Mouse (Mus musculus): ENCODE results near the gene Tbc1d25.

The Tbc1d25 gene

DNA sequence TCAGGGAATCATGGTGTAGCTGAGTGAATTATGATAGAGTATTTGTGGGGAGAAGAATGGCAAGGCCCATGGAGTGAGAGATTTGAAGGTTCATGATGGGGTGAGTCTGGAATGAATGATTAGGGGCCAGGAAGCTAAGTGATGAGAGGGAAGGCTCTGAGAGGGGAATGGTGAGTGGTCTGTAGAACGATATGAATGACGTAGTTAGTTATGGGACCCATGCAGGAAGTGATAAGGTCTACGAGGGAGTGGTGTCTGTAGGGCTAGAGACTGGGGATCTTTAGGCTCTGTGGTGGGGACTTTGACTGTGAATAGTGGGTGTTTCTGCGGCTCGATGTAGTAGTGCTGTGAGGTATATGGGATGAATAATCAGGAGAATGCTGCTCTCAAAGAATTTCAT is 3.7 kb upstream of the Tbc1d25 start:
- DNase-seq (ENCODE audit: low spot score in 2 of 2): no peak

DNA sequence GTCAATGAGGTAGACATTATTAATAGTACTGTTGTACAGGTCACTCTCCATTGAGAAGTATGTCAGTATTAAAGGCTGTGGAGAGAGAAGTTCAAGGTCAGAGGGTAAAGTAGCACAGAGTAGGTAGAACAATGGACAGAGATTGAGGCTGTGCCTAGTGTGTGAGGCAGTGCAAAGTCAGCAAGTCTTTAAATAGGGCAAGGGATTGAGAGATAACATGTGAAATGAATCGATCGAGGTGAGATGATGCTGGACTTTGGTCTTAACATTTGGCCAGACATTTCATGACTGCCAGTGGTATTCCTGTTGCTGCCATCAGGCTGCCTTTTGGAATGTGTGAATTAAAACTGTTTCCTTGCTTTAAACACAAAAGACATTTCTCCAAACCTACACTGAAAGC is 2.9 kb upstream of the Tbc1d25 start:
- DNase-seq (ENCODE audit: low spot score in 2 of 2): no peak

DNA sequence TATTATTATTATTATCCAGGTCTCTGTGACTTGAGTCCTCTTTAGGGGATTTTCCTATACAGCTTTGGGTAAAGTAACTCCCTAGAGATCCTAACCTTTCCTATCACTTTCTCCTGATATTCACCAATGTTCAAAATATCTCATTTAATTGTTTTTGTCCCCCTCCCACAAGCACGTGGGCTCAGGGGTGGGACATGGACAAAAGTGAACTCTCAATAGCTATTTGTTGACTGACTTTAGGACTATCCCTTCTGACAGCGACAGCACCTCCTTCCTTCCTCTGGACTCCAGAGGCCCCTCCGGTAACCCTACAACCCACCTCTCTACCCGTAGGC is 845 bp downstream of the Tbc1d25 start:
- DNase-seq (ENCODE audit: low spot score in 2 of 2): no peak

DNA sequence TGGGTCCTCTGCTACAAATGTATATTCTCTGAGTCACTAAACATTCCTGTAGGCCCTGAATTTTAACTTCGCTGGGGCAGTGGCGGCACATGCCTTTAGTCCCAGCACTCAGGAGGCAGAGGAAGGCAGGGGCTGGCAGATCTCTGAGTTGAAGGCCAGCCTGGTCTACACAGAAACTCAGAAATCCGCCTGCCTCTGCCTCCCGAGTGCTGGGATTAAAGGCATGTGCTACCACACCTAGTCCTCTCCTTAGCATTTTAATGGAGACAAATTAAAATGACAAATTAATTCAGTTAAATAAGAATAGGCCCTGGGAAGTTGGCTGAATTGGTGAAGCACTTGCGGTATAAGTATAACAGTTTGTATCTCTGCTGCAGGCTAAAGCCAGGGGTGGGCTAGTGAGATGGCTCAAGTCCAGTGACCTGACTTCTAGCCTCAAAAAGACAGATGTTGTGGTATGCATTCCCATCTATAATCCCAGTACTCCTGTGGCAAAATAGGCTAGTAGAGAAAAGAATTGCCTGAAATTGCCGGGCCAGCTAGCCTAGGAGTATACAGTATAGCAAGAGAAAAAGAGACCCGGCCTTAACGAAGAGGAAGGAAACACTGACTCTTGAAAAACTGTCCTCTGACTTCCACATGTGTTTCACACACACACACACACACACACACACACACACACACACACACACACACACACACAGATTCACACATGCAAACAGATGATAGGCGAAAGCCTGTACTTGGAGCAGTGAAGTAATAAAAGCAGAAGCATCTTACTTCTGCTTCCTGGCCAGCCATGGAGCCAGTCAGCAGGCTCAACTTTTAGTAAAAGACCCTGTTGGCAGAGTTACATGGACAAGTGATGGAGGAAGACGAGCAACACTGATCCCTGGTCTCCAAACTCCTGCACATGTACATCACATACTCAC is 8.0 kb downstream of the Tbc1d25 start:
- no peak for DNase-seq (ENCODE audit: low spot score in 2 of 2)

DNA sequence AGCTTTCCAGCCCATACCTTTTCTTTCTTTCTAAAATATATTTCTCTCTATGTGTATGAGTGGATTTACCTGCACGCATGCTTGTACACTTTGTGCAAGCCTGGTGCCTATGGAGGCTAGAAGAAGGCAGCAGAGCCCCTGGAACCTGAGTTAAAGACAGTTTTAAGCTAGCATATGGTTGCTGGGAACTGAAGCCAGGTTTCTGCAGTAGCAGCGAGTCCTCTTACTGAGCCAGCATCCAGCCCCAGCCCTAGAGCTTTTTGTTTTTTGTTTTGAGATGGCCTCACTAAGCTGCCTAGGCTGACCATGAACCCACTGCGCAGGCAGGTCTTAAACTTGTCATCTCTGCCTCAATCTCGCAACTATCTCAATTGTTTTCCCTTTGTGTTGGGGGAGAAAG is 11.5 kb downstream of the Tbc1d25 start:
- DNase-seq (ENCODE audit: low spot score in 2 of 2): no peak

DNA sequence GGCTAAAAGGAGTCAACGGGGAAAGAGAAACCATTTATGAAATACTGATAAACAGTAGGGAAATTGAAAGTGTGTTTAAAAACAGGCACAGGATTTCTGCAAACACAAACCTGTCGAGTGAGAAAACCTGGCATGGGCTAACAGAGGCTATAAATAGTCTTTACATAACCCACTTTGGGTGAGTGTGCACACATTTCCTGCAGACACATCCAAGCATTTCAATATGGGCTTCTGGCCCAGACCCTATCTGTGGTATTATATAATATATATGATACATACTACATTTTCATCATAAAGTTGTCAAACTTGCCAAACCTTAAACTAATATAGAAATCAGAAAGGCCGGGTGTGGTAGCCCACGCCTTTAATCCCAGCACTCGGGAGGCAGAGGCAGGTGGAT is 12.9 kb downstream of the Tbc1d25 start:
- DNase-seq (ENCODE audit: low spot score in 2 of 2): no peak

DNA sequence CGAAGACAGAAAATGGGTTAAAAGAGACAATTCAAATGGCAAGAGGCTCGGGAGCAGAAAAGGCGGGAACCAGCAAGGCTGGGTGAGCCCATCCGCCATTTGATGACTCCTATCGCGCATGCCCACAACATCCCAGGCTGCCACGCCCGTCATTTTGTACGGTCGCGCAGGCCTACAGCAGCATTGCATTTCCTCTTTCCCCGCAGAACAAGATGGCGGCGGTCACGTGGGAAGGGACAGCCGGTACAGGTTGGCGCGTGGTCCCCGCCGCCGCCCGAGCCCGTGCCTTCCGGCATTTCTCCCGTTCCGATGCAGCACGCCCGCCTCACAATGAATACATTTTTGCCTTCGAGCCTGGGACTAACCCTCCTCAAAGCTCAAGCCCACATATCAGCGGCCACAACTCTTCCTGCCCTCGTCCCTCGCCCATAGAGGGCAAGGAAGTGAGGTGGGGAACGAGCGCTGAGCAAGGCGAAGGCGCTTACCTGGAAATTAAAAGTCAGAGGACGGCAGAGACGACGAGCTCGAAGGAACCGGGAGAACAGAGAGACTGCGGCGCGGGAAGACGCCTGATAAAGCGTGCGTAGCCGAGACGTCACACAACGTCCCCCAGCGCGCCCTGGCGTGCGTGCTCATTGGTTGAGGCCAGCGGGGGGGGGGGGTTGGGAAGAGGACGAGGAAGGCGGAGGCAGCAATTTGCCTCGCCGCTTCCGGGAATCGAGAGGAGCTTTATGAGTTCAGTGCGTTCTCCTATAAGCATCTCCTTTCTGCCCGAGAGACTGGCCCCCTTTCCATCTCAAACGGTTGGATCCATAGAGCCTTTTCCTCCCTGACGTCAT is 30.6 kb downstream of the Tbc1d25 start, which contains the start of gene Rbm3:
TSS of gene Rbm3 (minus strand) at position 728 of the 839 bp plus-strand sequence.
- peak; percentile 93 to 94 for DNase-seq (ENCODE audit: low spot score in 2 of 2)

DNA sequence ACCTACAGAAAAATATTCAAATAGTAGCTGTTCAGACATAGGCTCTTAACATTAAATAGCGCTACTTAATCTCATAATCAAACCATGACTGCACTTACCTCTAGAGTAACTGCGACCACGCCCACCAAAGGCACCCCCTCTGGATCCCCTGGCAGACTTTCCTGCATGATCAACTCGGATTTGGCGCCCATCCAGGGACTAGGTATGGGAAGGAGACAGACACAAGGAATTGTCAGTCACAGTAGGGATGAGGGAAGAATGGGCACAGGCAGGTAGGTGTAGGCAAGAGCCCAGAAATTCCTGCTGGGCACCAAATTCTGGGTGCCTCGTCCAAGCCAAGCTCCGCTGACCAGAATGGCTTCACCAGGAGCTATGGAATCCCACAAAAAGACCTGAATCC is 32.2 kb downstream of the Tbc1d25 start:
- peak in 1 of 2 experiments; percentile 43 for DNase-seq (ENCODE audit: low spot score in 2 of 2)

DNA sequence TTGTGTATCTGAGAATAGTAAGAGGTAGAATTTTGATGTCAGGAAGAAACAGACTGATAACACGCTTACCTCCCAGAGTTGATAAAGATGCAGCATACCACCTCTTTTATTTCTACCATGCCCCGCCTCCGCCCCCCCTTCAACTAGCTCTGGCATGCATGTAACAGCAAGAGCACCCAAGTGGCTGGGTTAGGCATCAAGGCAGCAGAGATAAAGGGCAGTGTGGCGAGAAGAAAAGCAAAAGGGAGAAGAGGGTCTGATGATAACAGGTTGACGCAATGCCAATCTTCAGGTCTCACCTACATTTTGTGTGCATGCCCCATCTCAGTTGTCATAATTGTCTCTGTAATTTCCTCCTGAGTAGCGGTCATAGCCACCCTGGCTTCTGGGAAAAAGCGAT is 33.0 kb downstream of the Tbc1d25 start:
- no peak for DNase-seq (ENCODE audit: low spot score in 2 of 2)

DNA sequence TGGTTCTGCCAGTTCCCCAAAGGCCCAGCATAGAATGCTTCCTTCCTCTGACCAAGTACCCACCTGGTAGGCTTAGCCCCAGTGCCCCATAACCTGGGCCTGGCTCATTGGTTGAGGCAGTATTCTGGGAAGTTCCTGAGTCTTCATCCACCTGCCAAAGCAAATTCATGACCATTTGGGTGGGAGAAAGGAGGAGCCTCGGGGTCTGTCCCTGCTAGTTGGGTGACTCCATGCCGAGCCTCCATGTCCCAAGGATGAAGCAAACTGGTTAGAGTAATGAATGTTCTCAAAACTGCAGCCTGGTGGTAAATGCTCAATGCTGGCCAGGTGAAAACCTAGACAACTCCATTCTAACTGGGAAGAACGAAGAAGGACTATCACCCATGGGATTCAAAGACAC is 34.9 kb downstream of the Tbc1d25 start:
- DNase-seq (ENCODE audit: low spot score in 2 of 2): no peak

DNA sequence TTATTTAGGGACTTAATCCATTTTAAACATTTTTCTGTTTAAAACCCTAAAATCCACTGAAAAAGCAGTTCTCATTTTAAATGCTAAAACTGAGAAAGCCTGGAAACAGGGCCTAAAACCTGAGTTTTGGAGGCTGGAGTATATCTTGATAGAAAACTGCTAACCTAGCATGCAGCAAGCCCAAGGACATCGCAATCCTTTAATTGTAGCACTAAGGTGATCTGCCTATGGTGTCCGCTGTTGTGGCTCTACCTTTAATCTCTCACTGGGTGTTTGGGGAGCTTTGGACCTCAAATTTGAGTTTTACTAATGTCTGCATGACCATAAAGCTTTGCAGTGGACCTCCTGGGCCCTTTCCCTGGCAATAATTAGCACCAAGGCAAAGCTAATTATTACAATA is 35.5 kb downstream of the Tbc1d25 start:
- no peak for DNase-seq (ENCODE audit: low spot score in 2 of 2)

DNA sequence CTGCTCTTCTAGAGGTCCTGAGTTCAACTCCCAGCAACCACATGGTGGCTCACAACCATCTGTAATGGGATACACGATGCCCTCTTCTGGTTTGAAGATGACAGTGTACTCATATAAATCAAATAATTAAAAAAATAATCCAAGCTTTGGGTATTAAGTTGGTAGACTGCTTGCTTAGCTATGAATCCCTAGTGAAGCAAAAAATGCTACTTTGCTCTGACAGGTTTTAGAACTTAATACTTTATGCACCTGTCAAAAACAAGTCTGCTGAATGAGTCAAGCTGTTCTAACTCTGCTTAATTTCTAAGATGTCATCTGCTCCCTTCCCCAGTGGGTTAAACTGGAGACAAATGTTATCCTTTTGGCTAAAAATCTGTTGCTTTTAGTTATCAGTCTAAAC is 36.5 kb downstream of the Tbc1d25 start:
- DNase-seq (ENCODE audit: low spot score in 2 of 2): no peak

DNA sequence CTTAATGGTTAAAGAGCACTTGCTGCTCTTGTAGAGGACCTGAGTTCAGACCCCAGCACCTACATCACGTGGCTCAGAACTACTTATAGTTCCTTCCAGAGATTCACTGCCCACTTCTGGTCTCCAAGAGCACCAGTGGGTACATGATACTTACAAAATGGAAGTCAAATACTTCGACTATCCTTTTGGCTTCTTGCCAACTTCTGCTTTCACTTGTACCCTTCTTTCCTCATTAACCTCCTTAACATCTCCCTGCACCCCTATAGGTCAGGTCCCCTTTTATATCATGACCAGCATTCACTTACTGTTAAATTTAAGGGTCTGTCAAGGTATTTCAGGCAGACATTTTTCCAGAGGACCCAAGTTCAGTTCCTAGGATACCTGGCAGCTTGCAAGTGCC is 40.1 kb downstream of the Tbc1d25 start:
- no peak for DNase-seq (ENCODE audit: low spot score in 2 of 2)

DNA sequence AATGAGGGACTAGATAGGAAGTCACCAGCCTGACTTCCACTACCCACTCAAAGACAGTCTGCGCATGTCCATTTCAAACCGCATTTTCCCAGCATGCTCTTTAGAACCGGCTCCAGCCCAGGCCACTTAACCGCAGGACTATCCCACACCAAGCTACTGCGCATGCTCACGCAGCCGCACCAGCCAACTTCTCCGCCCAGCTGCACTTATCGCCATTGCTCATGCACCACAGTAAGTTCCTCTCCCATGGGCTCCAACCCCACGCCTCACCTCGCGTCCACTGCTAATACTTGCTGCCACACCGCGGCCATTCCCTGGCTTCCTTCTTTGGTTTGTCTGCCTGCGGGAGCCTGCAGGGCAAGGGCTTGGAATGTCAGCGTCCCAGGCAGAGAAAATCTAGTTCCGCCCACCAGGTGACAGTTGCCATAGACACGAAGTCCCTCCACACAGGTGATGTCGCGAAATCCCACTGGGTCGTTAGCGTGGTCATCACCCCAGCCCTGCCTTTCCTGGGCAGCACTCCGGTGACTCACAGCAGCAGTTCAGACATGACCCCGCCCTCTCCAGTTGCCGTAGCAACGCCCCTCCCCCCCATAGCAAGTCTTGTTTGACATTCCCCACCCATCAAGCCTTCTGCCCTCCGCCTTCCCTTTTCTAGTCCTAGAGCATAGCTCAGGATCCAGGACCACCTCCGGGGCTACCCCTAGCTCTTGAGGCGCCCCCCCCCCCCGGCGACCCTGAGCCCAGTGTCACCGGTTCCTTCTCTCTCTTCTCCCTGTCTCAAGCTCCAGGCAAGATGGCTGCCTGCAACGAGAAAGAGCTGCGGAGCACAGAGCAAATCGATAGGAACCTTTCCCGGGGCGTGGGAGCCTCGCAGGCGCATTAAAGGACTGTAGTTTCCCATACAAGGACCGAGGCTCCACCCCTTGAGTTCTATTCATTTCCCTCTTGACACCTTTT is 43.7 kb downstream of the Tbc1d25 start, which contains the start of gene Wdr13:
TSS of gene Wdr13 (minus strand) at position 876 of the 960 bp plus-strand sequence.
- peak; percentile 93 to 94 for DNase-seq (ENCODE audit: low spot score in 2 of 2)

DNA sequence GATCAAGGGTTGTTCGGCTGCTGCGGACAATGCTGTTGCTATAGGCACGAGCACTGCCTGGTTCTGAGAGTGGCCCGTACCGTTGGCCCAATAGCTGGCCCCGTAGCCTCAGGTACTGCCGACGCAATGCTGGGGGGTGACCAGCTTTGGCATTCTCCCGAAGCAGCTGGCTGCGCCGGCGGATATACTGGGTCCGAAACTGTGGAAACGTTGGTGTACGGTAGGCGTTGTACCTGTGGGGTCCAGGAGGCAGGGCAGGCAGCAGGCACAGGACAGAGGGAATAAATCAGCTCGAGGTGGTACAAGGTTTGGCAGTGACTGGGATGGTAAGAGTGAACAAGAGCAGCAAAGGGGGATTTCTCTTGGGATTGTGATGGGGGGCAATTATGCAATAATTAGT is 44.6 kb downstream of the Tbc1d25 start:
- no peak for DNase-seq (ENCODE audit: low spot score in 2 of 2)

DNA sequence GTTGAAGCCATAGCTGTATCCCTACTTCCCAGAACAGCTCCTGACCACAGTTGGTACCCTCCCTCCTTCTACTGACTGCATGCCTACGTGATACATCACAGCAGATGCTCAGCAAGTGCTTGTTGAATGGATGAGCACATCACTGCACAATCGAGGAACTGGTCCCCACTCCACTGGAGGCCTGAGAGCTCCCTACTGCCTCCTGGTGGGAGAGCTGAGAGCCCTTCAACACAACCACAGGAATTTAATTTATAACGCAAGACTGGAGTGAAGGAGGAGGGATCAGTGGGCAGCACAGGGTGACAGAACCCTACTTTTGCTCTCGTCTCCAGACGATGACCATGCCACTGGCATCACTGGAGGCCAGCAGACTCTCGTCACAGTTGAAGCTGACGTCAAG is 50.7 kb downstream of the Tbc1d25 start:
- no peak for DNase-seq (ENCODE audit: low spot score in 2 of 2)

DNA sequence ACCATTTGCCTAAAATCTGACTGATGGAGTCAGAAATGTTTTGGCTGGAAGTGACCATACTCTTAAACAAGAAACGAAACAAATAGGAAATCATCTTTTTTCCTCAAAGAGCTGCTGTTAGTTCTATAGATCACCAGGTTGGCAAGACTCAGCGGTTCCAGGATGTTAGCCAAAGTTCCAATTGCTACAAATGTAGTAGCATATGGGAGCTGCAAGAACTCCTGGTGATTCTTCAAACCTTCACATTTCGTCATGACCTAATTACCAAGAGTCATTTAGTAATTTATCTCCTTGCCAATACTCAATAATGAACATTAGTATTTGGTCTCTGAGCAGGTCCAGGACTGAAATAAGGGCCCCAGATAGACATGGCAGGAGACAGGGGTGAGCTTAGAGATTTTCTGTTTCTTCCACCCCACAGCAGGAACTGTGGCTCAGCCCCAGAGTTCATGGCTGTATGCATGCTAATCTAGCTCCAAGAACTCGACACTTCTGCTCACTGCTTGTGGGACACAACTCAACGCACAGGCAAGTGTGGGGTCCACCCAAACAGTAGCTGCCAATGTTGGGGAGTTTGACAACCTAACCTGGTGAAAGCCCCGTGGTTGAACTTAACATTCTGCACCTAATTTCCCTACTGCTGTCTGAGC is 52.0 kb downstream of the Tbc1d25 start:
- DNase-seq (ENCODE audit: low spot score in 2 of 2): no peak

DNA sequence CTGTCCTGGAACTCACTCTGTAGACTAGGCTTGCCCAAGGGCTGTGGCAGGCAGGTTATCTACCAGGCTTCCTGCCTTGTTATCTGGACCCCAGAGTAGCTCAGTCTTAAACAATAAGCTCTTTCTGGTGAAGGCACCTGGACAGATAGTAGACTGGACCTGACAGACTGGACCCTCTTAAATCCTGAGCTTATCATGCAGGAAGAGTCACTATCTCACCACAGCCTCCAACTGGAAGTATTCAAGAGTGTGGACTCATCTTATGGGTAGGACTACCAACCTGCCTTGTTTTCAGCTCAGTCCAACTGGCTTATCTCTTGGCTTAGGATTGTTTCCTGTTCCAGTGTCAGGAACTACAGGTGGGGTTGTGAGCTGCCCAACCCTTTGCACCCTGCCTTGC is 58.7 kb downstream of the Tbc1d25 start:
- no peak for DNase-seq (ENCODE audit: low spot score in 2 of 2)

DNA sequence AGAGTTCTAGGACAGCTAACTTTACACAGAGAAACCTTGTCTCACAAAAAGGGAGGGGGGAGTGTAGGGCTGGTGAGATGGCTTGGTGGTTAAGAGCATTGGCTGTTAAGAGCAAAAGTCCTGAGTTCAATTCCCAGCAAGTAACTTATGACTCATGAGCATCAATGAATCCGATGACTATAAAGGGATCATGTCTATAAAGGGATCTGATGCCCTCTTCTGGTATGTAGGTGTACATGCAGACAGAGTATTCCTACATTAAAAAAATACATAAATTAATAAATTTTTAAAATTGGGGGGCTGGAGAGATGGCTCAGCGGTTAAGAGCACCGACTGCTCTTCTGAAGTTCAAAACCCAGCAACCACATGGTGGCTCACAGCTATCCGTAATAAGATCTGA is 60.7 kb downstream of the Tbc1d25 start:
- DNase-seq (ENCODE audit: low spot score in 2 of 2): no peak

DNA sequence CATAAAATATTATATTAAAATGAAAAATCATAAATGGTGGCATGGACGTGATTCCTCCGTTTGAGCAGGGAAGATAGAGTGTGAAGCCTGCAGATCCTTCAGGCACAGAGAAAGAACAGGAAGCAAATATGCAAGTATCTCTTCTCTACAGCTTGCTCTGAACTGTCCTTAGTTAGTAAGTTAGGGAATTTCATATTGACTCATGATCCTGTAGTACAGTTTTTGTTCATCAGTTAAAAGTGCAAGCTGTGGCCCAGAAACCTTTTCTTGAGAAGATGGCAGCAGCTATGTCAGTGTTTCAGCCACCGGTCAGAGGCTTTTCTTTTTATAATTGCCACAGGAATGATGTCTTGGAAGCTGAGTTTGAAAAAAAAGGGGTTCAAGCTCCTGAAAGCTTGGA is 71.0 kb downstream of the Tbc1d25 start:
- no peak for DNase-seq (ENCODE audit: low spot score in 2 of 2)
